Mouse (Mus musculus) liver, adult 2 months (tissue): ENCODE data around the gene Gm10518. TPM values are rescaled to one million over a fixed set of nuclear protein-coding genes. Genes with fewer than 3 reads are reported as not detected.

Experiments
- DNase-seq: peaks from one replicate; pipeline ENCODE4 v3.0.0-alpha.2; 2011; ENCODE audit warnings: low read depth, low spot score; ENCODE audit errors: extremely low read depth
- H3K27ac ChIP-seq: fragments of 200-500 bp; replicated peaks from 2 replicates; pipeline ENCODE4 v1.5.1; 2012; ENCODE audit warnings: low read depth, mild to moderate bottlenecking, control low read depth, inconsistent platforms, low read length; ENCODE audit not compliant: insufficient read depth
- H3K27me3 ChIP-seq: fragments of 200-500 bp; 2 replicates; pipeline ENCODE4 v1.6.1; 2012; ENCODE audit warnings: mild to moderate bottlenecking, moderate library complexity, low read length, inconsistent platforms; ENCODE audit not compliant: control insufficient read depth, insufficient read depth
- H3K36me3 ChIP-seq: fragments of 200-500 bp; 2 replicates; pipeline ENCODE4 v1.6.1; 2012; ENCODE audit warnings: low read length, inconsistent platforms; ENCODE audit not compliant: control insufficient read depth, insufficient read depth
- H3K4me1 ChIP-seq: fragments of 200-500 bp; 2 replicates; pipeline ENCODE4 v1.6.1; 2011; ENCODE audit warnings: low read length; ENCODE audit not compliant: control insufficient read depth, insufficient read depth
- H3K4me3 ChIP-seq: fragments of 200-500 bp; 2 replicates; pipeline ENCODE4 v1.5.1; 2011; ENCODE audit warnings: low read depth, mild to moderate bottlenecking, control low read depth, low read length, moderate library complexity; ENCODE audit not compliant: insufficient read depth
- H3K79me2 ChIP-seq: fragments of 200-500 bp; 2 replicates; pipeline ENCODE4 v1.6.1; 2012; ENCODE audit warnings: inconsistent platforms, mild to moderate bottlenecking, low read length, moderate library complexity; ENCODE audit not compliant: control insufficient read depth, insufficient read depth
- H3K9ac ChIP-seq: fragments of 200-500 bp; 2 replicates; pipeline ENCODE4 v1.6.1; 2012; ENCODE audit warnings: low read depth, mild to moderate bottlenecking, control low read depth, inconsistent platforms, low read length
- CTCF ChIP-seq: fragments of 200-500 bp; IDR thresholded peaks from 2 replicates; pipeline ENCODE4 v1.5.1; 2011; ENCODE audit warnings: low read depth, low read length, control low read depth
- POLR2A ChIP-seq: fragments of 200-500 bp; IDR thresholded peaks from 2 replicates; pipeline ENCODE4 v1.6.1; 2011; ENCODE audit warnings: low read length, control low read depth; ENCODE audit not compliant: insufficient read depth; ENCODE audit errors: extremely low read depth
- WGBS: fragments of 180-500 bp; shearing (Covaris S2); methylation state at CpG from one replicate; pipeline ENCODE4 v1.1.7; 2018; 5-methylcytosine and 5-hydroxymethylcytosine counted together
- polyA plus RNA-seq: library from polyadenylated mRNA; depleted of rRNA; stranded (reverse); fragments of >200 nt; gene quantifications from 2 replicates; pipeline ENCODE4 v1.2.3, GENCODE M21; 2012
- total RNA-seq: library from RNA; depleted of rRNA; stranded (reverse); fragments of >200 nt; gene quantifications from 2 replicates; pipeline ENCODE4 v1.2.3, GENCODE M21; 2014

Gene Gm10518
- total and polyA plus RNA-seq, 2 experiments: not detected

DNA sequence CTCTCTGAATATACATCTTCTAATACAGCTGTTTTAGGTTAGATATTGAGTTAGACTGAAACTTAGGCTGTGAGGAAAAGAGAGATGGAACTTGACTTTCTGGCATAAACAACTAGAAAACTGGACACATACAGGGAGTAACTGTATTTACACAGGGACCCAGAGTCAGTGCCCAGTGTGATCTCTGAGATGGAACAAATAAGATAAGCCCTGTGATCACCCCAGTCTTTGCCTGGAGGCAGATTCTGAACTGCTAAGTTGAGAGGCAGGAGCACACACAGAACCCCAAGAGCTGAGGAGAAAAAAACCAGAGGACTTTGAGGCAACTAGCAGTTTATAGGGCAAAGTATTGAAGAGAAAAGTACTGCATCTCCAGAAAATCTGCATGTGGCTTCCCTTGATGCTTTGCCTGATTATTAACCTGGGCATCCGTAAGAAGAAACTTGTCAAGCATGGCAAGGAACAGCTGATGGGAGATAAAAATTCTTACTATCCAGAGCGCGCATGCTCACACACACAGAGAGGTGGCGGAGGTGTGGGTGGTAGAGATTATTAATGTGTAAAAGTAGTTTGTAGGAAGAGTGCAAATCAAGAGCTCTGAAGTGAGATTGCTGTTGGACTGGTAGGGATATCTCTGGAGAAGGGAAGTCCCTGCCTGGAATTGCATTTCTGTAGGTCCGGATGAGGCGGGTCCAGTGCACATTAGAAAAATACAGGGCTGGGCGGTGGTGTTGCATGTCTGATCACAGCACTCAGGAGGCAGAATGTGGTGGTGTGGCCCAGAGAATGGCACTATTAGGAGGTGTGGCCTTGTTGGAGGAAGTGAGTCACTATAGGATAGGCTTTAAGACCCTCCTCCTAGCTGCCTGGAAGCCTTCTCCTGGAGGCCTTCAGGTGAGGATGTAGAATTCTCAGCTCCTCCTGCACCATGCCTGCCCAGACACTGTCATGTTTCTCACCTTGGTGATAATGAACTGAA, 33.5 kb downstream of the Gm10518 start:
- Histone ChIP-seq H3K79me2 (no peaks in the 10 kb centered on the region), H3K27ac (peak overlapping the region; percentile 6; the same call in 1 of the 2 replicates), H3K9ac (no peak overlapping the region), H3K4me1 (peaks cover 10% of the 10 kb centered on the region), H3K4me3 (no peak overlapping the region), H3K36me3 (no peaks in the 10 kb centered on the region), H3K27me3 (no peaks in the 10 kb centered on the region)
- DNase-seq: peak; percentile 97
- no peak for TF ChIP-seq CTCF
- TF ChIP-seq POLR2A: no peak
- 52% methylated on average over 7 of the region's 7 CpGs for WGBS

DNA sequence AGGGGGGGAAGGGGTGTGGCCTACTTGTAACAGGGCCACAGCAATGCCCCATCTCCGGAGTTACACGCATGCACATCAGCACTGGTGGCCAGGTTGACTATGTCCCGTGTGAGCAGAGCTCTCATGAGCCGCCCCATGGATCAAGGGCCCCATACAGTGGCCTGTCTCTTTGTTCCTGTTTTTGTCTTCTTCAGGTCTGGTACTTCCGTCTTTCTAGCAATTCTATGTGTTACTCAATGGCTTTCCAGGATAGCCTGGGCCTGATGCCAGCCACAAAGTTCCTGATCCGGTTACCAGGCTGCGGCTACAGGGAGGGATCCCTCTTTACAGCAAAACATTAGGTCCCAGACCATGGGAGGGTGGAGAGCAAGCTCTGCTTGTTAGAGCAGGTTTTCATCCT, 39.4 kb downstream of the Gm10518 start:
- peak; percentile 71 for DNase-seq
- 46% methylated on average over 7 of the region's 7 CpGs for WGBS

DNA sequence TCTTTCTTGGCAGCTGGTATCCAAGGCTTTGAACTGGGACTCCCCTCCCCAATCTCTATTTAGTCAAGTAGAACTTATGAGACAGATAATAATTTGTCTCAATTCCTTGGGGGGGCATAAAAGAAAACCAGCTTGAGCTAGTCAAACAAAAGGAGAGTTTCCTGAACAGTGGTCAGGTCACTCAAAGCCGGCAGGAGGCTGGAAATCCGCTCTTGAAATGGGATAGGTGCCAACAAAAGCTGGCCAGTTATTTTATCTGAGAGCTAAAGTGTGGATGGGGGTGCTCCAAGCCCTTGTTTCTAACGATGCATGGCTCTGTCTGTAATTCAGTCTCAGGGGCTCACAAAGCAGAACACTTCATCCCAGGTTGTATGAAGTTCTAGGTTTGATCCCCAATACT, 40.8 kb downstream of the Gm10518 start:
- no peak for TF ChIP-seq POLR2A
- TF ChIP-seq CTCF: no peak
- Histone ChIP-seq H3K36me3 (no peaks in the 10 kb centered on the region), H3K27me3 (no peaks in the 10 kb centered on the region), H3K4me1 (peaks cover 2% of the 10 kb centered on the region; the same call in 1 of the 2 replicates), H3K4me3 (no peak overlapping the region), H3K27ac (no peak overlapping the region), H3K79me2 (no peaks in the 10 kb centered on the region), H3K9ac (no peak overlapping the region)
- WGBS: 20% methylated on average over 3 of the region's 3 CpGs
- no peak for DNase-seq

More for the DNA sequence above, 39.4 kb downstream of the Gm10518 start:
- TF ChIP-seq POLR2A: no peak
- no peak for TF ChIP-seq CTCF
- Histone ChIP-seq H3K4me3 (no peak overlapping the region), H3K27me3 (no peaks in the 10 kb centered on the region), H3K9ac (no peak overlapping the region), H3K4me1 (peaks cover 2% of the 10 kb centered on the region; the same call in 1 of the 2 replicates), H3K36me3 (no peaks in the 10 kb centered on the region), H3K79me2 (no peaks in the 10 kb centered on the region), H3K27ac (no peak overlapping the region)

DNA sequence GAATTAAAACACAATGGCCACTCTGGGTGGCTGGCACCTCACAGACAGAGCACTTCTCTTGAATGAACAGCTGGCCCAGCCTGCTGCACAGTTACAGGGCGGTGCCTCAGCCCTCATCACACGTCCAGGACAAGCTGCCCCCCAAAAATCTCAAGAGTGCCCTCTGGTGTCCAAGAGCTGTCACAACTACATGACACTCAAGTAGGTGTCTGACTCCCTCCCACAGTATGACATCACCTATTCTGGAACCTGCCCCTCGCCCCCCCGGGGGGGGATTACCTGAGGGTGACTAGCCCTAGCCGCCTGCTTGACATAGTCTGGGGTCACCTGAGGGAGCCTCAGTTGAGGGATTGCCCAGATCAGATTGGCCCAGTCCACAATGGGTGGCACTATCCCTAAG, 41.7 kb downstream of the Gm10518 start:
- DNase-seq: peak; percentile 72
- TF ChIP-seq POLR2A (no peak), CTCF (peak; percentile 81)
- Histone ChIP-seq H3K4me3 (no peak overlapping the region), H3K79me2 (no peaks in the 10 kb centered on the region), H3K9ac (no peak overlapping the region), H3K4me1 (peaks cover 2% of the 10 kb centered on the region; the same call in 1 of the 2 replicates), H3K36me3 (no peaks in the 10 kb centered on the region), H3K27me3 (no peaks in the 10 kb centered on the region), H3K27ac (no peak overlapping the region)
- WGBS: 19% methylated on average over 5 of the region's 5 CpGs

DNA sequence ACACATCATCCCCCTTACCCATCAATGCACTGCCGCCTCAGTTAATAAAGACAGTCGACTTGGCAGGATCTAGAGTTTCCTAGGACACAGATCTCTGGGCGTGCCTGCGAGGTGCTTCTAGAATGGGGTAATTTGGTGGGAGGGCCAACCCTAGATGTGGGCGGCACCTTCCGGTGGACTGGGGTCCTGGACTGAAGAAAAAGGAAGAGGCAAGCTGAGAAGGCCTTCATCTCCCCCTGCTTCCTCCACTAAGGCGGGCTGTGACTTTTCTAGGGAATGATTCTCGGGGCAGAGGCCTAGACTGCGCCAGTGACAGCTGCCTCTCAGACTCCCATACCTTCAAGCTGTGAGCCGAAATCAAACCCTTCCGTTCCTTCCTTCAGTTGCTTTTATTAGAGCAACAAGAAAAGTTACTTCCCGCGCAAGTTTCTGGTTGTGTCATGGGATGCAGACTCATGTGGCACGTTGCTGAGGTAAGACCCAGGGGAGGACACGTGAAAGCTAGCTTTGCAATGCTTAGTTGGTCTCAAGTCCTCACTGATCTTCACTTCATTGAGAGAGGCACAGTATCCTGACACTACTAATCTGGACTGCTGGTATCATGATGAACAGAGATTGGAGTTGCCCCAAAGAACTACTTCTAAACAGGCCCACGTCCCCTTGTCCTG, 42.8 kb downstream of the Gm10518 start:
- no peak overlapping the region for H3K9ac ChIP-seq
- peaks cover 2% of the 10 kb centered on the region; the same call in 1 of the 2 replicates for H3K4me1 ChIP-seq
- H3K36me3 ChIP-seq: no peaks in the 10 kb centered on the region
- no peak overlapping the region for H3K4me3 ChIP-seq
- no peak for DNase-seq
- H3K27ac ChIP-seq: no peak overlapping the region
- no peaks in the 10 kb centered on the region for H3K79me2 ChIP-seq
- no peaks in the 10 kb centered on the region for H3K27me3 ChIP-seq
- no peak for TF ChIP-seq CTCF
- no peak for TF ChIP-seq POLR2A
- 93% methylated on average over 16 of the region's 16 CpGs for WGBS
